Mouse (Mus musculus): Measurements from ENCODE around the gene Cenpm. TPM values are rescaled to one million over a fixed set of nuclear protein-coding genes. Genes with fewer than 3 reads are reported as not detected.

Cenpm gene
- polyA plus RNA-seq, 1 experiment = 3.4 TPM

DNA sequence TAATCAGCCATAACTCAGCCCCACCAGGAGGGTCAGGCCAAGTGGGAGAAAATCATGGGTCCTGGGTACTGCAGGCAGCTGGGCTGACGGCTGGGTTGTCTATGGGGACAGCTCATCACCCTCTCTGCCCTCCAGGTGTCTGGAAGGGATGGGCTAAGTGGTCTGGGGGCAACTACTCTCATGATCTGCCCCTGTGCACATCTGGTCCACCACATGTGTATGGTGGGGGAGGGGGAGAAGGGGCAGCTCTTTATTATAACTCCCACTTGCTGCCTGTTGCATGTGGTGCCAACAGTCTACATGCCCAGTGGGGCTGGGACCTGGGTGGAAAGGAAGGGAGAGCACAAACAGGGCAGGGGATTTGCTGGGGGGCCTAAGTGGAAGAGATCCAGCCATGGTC, 33.7 kb downstream of the Cenpm start:
- no peak for TF ChIP-seq CTCF (IDR thresholded peaks at IDR 0.05; ENCODE audit: insufficient read depth, low read length)
- no peak overlapping the region for H3K4me3 ChIP-seq (replicated peaks; ENCODE audit: extremely low read depth, low read depth, low read length)
- DNase-seq = no peak
- 39% methylated on average over 1 of the region's 1 CpGs for WGBS
- no peaks in the 10 kb centered on the region for H3K4me1 ChIP-seq (ENCODE audit: control insufficient read depth, insufficient read depth, low read length)

DNA sequence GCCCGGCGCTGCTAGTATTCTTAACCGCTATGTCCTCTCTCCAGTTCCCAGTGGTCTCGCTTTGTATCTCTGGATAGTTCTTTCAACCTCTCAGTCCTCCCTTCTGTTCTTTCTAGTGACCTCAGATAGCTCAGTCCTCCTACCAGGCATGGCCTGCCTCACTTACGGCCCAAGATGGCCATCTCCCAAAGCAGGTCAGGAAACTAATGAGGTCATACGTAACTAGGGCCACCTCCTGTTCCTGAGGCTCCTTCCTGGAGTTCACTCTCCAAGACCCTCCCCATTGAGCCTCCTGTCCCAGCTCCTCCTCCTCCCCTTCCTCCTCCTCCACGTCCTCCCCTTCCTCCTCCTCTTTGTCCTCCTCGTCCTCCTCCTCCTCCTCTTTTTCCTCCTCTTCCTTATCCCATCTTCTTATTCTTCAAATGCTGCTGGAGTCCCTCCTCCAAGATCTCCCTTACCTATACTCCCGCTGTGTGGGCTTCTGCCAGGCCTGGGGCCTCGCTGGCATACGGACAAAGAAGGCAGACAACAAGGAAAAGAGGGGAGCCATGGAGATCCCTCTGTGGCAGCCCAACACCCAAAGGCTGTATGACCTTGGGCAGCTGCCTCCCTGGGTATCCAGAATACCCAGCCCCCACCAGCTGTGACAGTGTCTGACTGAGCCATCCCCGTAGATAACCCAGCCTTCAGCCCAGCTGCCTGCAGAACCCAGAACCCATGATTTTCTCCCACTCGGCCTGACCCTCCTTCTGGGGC, 35.1 kb downstream of the Cenpm start:
- TF ChIP-seq POLR2A (IDR thresholded peaks at IDR 0.05; ENCODE audit: borderline replicate concordance, extremely low read depth, low read depth, low read length) = no peak
- WGBS = 77% methylated on average over 13 of the region's 13 CpGs
- Histone ChIP-seq H3K4me3 (replicated peaks; ENCODE audit: extremely low read depth, low read depth, low read length) (no peak overlapping the region), H3K4me1 (ENCODE audit: control insufficient read depth, insufficient read depth, low read length) (no peaks in the 10 kb centered on the region)
- no peak for DNase-seq

DNA sequence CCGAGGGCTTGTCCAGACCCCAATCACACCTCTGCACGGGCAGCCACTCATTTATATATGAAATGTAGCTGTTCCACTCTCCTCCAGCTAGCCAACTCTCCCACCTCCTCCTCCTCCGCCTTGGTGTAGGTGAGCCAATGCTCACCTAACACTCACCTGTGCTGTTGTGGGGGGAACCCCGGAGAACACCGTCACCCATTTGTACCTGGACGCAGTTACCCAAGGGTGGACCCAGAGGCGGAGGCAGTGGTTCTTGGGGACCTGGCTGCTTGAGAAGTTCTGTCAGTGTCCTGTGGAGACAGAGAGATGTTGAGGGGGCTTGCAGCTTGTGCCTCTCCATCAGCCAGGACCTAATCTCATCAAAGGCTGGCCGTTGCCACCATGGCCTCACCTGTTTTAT, 36.2 kb downstream of the Cenpm start:
- 82% methylated on average over 8 of the region's 8 CpGs for WGBS
- TF ChIP-seq CTCF (IDR thresholded peaks at IDR 0.05; ENCODE audit: insufficient read depth, low read length) (no peak), POLR2A (IDR thresholded peaks at IDR 0.05; ENCODE audit: borderline replicate concordance, extremely low read depth, low read depth, low read length) (no peak)
- Histone ChIP-seq H3K4me3 (replicated peaks; ENCODE audit: extremely low read depth, low read depth, low read length) (no peak overlapping the region), H3K4me1 (ENCODE audit: control insufficient read depth, insufficient read depth, low read length) (no peaks in the 10 kb centered on the region)
- no peak for DNase-seq

DNA sequence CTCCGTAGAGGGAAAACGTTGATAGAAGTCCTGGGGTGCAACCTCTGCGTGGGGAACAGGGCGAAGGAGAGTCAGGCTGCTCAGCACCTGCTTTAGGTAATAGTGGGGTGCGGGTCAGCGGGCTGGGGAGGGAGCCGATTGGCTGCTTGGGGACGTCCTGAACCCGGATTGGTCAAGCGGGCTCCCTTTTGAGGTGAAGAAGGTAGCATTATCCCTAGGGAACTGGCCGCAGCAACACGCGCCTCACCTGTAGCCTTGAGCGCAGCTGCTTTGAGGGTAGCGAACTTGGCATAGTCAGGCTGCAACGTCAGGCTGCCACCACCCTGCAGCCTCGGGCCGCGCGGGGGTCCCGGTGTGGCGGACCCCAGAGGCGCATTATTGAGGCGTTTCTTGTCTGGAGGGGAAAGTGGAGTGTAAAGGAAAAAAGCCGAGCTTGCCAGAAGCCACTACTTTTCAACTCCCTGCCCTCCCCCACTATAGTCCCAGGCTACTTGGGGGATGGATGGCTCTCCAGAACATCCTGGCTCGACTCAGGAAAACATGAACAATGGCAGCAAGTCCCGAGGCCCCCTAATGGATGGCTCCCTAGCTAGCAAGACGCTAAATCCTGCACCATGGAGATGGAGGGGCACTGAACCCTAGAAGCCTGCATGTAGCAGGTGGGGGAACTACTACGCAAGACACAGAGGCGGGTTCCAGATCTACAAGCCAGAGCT, 36.9 kb downstream of the Cenpm start:
- no peak overlapping the region for H3K4me3 ChIP-seq (replicated peaks; ENCODE audit: extremely low read depth, low read depth, low read length)
- DNase-seq = no peak
- WGBS = 42% methylated on average over 30 of the region's 30 CpGs
- H3K4me1 ChIP-seq (ENCODE audit: control insufficient read depth, insufficient read depth, low read length) = no peaks in the 10 kb centered on the region
- no peak for TF ChIP-seq POLR2A (IDR thresholded peaks at IDR 0.05; ENCODE audit: borderline replicate concordance, extremely low read depth, low read depth, low read length)
- no peak for TF ChIP-seq CTCF (IDR thresholded peaks at IDR 0.05; ENCODE audit: insufficient read depth, low read length)

DNA sequence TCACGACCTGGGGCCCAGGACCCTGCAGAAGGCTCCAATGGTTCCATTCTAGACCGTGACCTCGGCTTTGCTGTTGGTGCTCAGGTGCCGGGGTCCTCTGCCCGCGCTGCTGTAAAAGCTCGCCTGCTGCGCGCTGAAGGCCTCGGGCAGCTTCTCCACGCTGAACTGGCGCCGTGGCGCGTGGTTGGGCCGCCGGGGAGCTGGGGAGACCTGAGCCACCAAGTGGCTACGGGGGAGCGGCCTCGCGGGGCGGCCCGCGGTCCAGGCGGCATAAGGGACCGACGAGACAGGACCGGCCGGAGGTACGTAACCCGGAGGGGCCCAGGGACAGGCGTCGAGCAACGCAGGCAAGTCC, 37.5 kb downstream of the Cenpm start:
- no peak overlapping the region for H3K4me3 ChIP-seq (replicated peaks; ENCODE audit: extremely low read depth, low read depth, low read length)
- no peak for DNase-seq
- TF ChIP-seq CTCF (IDR thresholded peaks at IDR 0.05; ENCODE audit: insufficient read depth, low read length) = no peak
- no peak for TF ChIP-seq POLR2A (IDR thresholded peaks at IDR 0.05; ENCODE audit: borderline replicate concordance, extremely low read depth, low read depth, low read length)
- no peaks in the 10 kb centered on the region for H3K4me1 ChIP-seq (ENCODE audit: control insufficient read depth, insufficient read depth, low read length)
- WGBS = 38% methylated on average over 34 of the region's 34 CpGs

DNA sequence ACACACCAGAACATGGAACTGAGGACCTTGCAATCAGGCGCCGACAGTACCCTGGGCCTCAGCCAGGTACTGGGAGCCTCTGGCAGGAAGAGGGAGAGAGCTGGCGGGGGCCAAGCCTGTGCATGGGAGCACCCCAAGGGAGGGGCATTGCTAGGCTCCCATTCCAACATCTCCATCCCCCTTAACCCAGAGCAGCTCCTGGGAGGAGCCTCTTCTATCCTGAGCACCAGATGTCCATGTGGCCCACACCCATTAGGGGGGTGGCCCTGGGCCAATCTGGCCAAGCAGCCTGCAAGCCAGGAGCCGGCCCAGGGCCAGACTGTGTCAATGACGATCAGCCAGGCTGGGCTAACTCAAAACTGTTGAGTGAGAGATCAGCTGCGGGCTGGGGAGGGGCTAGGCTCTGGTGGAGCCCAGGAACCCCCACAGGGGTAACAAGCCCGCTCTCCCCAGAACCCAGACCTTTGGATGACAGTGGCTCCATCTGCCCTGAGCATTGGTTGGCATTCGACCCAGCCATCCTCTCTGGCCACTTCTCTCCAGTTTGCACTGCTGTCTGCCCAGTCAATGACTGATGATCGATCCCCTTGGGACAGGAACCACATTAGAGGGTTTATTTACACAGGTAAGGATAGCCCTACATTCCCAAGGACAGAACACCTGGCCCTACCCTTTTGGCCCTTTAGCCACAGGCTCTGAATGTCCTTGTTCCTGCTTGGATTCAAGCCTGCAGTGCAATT, 38.0 kb downstream of the Cenpm start:
- no peak overlapping the region for H3K4me3 ChIP-seq (replicated peaks; ENCODE audit: extremely low read depth, low read depth, low read length)
- TF ChIP-seq CTCF (IDR thresholded peaks at IDR 0.05; ENCODE audit: insufficient read depth, low read length) = no peak
- TF ChIP-seq POLR2A (IDR thresholded peaks at IDR 0.05; ENCODE audit: borderline replicate concordance, extremely low read depth, low read depth, low read length) = no peak
- WGBS = 51% methylated on average over 9 of the region's 9 CpGs
- DNase-seq = no peak
- H3K4me1 ChIP-seq (ENCODE audit: control insufficient read depth, insufficient read depth, low read length) = no peaks in the 10 kb centered on the region

DNA sequence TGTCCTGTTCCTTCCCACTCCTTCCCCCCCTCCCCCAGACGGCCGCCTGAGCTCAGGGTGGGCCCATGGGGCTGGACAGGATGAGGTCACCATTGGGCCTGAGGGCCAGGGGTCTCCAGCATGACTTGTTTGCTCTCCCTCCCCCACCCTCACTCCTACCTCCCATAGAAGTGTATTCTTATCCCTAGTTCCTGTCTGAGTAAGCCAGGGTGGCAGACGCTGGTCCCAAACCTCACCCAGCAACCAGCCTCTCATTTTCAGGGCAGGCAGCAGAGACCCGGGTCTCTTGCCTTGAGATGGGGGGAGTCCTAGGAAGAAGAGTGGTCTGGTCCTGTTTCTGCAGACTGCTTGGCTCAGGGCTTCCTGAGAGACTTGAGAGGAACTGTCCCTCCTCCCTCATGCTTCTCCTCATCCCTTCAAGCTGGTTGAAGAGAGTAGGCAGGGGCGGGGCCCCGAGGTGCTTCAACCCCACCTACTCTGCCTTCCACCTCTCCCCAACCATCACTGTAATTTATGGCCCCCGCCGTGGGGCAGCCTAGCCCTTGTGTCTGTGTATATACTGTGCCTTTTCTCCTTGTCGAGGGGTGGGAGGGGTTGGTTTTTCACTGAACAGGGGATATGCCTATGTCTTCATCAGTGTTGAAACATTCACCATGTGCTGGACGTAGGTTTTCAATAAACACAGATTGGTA, 39.7 kb downstream of the Cenpm start:
- DNase-seq = no peak
- TF ChIP-seq CTCF (IDR thresholded peaks at IDR 0.05; ENCODE audit: insufficient read depth, low read length) (no peak), POLR2A (IDR thresholded peaks at IDR 0.05; ENCODE audit: borderline replicate concordance, extremely low read depth, low read depth, low read length) (no peak)
- 69% methylated on average over 10 of the region's 10 CpGs for WGBS
- no peaks in the 10 kb centered on the region for H3K4me1 ChIP-seq (ENCODE audit: control insufficient read depth, insufficient read depth, low read length)
- no peak overlapping the region for H3K4me3 ChIP-seq (replicated peaks; ENCODE audit: extremely low read depth, low read depth, low read length)

DNA sequence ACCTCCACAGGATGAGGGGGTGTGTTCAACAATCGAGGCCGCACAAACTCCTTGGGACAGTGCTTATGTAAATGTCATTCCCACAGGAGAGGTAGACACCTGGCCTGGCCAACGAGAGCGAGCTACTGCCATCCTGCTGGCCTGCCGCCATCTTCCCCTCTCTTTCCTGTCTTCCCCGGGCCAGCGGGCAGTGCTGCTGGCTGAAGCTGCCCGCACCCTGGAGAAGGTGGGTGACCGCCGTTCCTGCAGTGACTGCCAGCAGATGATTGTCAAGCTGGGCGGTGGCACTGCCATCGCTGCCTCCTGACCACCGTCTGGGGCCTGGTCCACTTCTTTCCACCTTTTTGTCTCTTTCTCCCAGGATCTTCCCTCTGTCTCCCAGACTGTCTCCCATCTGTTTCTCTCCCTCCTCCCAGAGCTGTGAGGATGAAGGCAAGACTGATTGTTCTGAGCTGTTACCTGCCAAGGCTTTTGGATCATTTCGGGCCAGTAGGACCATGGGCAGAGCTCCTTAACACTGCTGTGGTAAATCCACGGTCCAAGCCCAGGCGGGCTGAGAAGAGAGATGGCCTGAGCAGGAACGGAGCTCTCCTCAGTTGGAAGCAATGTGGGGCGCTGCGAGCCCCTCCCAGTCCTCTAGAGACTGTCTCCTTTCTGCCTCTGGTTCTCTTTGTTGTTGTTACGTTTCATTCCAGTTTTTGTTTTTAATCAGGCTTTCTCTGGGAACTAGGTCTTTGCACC, 40.8 kb downstream of the Cenpm start:
- no peak overlapping the region for H3K4me3 ChIP-seq (replicated peaks; ENCODE audit: extremely low read depth, low read depth, low read length)
- WGBS = 85% methylated on average over 20 of the region's 20 CpGs
- DNase-seq = no peak
- TF ChIP-seq POLR2A (IDR thresholded peaks at IDR 0.05; ENCODE audit: borderline replicate concordance, extremely low read depth, low read depth, low read length) = no peak
- no peak for TF ChIP-seq CTCF (IDR thresholded peaks at IDR 0.05; ENCODE audit: insufficient read depth, low read length)
- no peaks in the 10 kb centered on the region for H3K4me1 ChIP-seq (ENCODE audit: control insufficient read depth, insufficient read depth, low read length)

DNA sequence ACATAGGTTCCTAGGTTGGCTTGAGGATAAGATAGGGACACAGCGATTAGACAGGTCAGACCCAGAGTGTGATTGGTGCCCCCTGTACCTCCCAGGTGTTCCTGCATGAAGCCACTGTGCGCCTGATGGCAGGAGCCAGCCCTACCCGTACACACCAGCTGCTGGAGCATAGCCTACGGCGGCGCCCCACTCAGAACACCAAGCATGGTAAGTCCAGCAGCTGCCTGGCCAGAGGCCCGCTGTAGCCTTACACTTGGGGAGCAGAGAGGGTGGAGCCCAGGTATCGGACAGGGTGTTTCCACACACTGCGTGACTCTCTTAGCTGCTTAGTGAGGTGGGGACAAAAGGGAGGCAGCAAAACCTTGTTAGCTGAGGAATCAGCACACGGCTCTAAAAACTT, 41.5 kb downstream of the Cenpm start:
- no peak for DNase-seq
- 93% methylated on average over 10 of the region's 10 CpGs for WGBS
- TF ChIP-seq CTCF (IDR thresholded peaks at IDR 0.05; ENCODE audit: insufficient read depth, low read length) (no peak), POLR2A (IDR thresholded peaks at IDR 0.05; ENCODE audit: borderline replicate concordance, extremely low read depth, low read depth, low read length) (no peak)
- Histone ChIP-seq H3K4me1 (ENCODE audit: control insufficient read depth, insufficient read depth, low read length) (no peaks in the 10 kb centered on the region), H3K4me3 (replicated peaks; ENCODE audit: extremely low read depth, low read depth, low read length) (no peak overlapping the region)
